Mouse (Mus musculus) A20 (cell line): ENCODE results near the gene Nab2.

Experiments used
- DNase-seq: peaks from one replicate; pipeline ENCODE4 v3.0.0-alpha.2; 2011; ENCODE audit warnings: low read depth, low spot score

Gene Nab2

DNA sequence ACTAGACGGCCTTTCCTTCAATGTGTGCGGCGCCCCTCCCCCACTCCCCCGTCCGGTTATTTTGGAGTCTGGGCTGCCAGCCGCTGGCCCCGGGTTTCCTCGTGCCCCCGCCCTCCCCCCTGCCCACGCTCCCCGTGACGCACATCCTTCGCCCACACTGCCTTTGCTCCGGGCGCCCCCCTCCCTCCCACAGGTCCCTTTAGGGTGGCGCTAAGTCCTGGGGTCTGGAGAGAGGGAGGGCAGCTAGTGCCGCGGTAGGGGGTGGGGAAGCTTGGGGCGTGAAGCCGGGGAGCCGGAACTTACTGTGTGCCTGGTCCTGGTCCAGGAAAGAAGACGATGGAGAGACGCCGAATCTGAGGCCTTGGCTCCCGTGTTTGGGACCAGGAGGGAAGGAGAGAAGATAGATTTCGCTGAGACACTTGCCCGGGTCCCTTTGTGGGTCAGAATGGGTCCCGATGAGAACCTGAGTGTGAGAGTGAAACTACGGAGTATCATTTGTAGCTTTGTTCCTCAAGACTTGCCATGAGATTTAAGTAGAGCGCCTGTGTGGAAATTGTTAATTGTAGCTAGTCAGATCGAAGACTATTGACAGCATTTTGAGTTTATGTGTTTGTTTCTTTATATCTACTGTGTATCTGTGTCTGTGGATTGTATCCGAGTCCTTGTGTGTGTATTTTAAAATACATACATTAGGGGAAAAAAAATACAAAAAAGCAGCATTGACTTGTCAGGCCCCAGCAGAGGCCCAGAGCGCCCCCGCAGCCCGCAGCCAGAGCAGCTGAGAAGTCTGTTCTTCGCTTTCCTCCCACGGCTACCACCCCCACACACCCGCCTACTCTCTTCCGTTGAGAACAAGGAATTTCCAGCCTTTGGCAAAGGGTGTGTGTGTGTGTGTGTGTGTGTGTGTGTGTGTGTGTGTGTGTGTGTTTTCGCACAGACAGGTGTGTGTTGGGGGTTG is at the start of gene Nab2:
Nab2 (minus strand) TSS at position 476 of the 958 bp plus-strand sequence.
- DNase-seq, result peak; percentile 88

DNA sequence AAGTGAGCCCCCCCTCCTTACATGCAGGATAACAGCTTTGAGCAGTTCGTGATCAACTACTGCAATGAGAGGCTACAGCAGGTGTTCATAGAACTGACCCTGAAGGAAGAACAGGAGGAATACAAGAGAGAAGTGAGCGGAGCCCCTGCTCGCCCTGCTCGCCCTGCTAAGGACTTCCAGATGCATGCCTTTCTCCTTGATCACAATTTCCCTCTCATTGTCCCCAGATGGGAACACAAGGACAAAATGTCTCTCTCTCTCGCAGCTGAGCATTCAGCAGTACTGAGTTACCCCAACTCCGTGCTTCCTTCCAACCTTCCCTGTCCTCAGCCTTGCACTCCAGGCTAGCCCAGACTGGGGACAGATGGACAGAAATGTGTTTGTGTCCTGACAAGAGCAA is 44.4 kb upstream of the Nab2 start:
- no peak for DNase-seq

DNA sequence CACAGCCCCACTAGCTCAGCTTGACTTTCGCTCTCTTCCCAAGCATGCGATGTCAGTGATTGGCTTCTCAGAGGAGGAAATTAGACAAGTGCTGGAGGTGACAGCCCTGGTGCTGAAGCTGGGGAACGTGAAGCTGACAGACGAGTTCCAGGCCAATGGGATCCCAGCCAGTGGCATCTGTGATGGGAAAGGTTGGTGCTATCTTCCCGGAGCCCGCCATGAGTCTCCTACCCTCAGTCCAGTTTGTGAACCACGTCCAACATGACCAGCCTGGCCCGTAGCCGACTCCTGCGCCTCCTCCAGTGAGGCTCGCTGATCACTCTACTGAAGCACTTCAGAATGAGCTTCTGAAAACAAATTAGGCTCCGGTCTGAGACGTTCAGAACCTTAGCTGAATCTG is 42.0 kb upstream of the Nab2 start:
- DNase-seq, result no peak

DNA sequence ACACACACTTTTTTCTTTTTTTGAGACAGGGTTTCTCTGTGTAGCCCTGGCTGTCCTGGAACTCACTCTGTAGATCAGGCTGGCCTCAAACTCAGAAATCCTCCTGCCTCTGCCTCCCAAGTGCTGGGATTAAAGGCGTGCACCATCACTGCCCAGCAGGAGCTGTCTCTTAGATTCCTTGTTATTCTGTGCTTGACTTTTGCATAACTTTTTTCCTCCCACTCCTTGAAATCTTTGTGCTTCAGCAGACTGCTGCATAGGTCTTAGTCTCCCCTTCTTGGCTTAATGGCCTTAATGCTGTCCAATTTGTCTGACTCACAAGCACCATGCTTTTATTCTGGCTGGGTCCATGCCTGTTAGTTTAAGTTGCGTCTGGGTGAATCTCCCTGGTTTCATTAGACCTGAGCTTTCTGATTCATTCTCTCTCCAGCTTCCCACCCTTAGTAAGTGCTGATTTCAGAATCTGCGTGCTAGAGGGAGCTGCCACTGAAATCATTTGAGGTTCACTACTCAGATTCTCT is 40.5 kb upstream of the Nab2 start:
- DNase-seq, result no peak

DNA sequence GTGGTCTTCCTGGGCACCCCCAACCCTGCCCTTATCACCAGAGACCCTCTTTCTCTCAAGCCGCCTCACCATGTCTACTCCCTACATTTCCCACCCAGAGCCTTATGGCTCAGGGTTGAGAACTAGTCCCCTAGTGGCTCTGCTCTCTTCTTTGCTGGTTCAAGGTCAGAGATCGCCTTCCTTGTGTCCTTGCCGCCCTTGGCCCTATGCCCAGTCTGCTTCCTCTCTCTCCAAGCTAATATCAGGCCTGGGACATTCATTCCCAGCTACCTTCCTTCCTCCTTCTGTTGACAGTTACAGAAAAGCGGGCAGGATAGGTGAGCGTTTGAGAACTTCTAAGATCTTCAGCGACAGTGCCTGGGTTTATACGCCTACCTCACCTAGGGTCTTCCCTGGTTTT is 39.4 kb upstream of the Nab2 start:
- no peak for DNase-seq

DNA sequence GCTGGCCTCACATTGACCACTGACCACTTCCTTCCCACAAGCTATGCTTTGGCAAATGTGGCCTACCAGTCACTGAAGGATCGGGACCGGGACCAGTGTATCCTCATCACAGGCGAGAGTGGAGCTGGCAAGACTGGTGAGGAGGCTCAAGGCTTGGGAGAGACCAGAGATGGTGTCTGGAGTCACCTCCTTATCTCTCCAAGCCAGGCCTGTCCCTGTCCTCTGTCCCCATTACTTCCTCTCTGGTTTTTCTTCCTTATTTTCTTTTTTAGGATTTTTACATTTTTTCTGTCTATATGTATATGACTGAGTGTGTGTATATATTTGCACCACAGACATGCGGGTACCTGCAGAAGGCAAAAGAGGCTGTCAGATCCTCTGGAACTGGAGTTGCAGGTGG is 37.4 kb upstream of the Nab2 start:
- DNase-seq, result no peak

DNA sequence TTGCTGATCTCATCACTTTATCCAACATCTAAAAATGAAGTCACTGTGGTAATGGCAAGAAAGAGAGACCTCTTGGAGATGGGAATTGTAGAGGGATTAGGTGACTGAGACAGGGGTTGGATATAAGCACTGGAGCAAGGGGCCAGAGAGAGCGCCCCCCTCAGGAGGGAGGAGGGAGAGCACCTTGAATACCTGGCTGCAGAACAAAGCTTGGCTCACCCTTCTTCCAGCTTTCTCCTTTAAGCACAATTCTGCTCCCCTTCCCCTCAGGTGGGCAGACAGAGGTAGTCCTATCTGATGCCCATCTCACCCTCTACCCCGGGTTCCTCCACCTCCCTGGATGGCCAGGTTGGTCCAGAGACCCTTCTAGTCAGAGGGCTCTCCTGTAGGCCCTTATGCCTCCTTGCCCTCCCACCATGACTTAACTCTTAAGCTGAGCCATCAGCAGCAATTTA is 36.4 kb upstream of the Nab2 start, which contains the start of gene Myo1a:
Myo1a (plus strand) TSS at position 405 of the 455 bp plus-strand sequence.
- DNase-seq, result no peak

DNA sequence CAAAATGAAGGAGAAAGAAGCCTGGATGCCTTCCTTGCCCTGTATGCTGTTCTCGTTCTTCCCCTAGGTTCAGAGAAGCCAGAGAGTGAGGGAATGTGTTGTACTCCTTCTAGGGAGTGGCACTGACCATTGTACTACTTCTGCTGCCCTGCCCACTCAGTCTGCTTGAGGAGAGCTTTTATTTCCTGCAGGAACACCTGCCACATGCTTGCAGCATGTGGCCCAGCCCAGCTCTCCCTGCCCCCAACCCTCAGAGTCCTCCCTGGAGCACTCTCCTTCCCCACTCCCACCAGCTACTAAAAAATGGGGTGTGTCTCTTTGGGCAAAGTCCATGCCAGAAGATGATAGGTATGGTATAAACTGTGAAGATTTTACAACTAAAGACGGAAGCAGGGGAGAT is 35.9 kb upstream of the Nab2 start:
- DNase-seq, result no peak

DNA sequence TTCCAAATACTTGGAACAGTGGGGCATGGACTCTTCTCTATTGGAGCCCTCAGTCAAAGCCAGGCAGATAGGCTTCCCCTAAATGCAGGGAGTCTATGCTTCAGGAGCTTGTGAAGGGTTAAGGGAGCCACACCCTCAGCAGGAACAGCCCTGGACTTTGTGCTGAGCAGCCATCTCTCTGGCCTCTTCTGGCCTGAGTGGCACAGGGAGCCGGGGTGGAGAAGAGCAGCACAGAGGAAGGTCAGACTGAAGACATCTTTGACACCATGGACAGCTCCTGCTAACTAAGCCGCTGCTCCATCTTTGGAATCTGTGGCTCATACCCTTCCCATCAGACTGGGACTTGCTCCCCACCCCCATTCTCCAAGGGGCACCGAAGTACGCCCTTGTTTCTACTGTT is 34.9 kb upstream of the Nab2 start:
- no peak for DNase-seq

DNA sequence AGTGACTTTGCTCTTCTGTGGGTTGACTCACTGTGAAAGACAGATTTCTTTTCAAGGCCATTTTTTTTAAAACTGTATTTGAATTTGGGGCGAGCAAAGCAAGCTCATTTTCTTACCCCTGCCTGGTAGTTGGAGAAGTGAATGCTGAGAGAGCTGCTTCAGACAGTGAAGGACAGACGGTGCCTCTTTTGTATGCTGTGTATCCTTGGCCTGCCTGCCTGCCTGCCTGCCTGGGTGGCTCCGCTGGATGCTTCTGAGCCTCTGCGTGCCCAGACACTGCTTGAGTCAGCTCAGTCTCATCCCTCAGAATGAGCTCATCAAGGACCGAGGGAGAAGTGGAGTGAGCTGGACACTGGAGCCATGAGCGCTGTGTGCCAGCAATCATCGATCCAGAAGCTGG is 30.6 kb upstream of the Nab2 start:
- DNase-seq, result no peak

DNA sequence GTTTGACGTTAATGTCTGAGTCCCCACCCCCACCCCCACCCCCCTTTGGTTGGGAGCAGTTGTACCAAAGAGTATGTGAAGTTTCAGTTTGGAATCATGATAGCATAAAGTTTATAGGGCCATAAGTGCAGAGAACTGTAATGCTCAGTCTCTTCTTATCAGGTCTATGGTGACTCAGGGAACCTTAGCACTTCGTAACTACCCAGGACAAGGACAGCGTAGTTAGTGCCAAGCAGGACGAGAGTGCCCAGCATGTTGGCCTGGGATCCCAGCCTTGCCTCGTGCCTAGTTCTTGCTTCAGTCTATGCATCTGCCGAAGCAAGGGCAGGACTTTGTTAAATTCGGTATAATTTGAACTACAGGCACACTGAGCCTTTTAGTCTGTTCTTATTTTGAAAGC is 27.4 kb upstream of the Nab2 start:
- DNase-seq, result no peak

DNA sequence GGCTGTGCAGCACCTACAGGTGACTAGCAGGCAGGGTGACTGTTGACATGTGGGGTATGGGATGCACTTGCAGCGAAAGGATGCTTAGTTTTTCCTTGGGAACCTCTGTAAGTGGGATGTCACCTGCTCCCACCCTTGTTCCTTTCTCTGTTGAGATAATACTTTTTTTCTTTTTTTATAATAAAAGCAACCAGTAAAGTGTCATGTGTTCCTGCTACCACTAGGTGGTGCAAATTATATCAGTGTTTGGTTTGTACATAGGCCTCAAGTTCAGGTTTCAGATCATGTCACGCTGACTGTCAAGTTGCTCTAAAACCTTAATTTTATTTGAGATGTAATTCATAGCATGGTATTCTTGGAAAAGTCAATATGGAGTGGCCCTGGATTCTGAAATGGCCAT is 26.3 kb upstream of the Nab2 start:
- peak; percentile 41 for DNase-seq

DNA sequence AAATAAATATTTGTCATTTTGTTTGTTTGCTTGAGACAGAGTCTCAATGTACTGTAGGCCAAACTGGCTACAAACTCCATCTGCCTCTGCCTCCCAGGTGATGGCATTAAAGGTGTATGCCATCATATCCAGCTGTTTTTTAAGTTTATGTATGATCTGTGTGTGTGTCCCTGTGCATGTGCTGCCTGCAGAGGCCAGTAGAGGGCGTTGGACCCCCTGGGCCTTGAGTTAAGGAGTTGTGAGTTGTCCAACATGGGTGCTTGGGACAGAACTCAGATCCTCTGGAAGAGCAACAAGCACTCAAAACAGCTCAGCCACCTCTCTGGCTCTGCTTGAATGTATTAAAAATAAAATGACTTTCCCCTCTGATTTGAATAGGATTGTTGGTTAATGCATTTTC is 22.7 kb upstream of the Nab2 start:
- no peak for DNase-seq

DNA sequence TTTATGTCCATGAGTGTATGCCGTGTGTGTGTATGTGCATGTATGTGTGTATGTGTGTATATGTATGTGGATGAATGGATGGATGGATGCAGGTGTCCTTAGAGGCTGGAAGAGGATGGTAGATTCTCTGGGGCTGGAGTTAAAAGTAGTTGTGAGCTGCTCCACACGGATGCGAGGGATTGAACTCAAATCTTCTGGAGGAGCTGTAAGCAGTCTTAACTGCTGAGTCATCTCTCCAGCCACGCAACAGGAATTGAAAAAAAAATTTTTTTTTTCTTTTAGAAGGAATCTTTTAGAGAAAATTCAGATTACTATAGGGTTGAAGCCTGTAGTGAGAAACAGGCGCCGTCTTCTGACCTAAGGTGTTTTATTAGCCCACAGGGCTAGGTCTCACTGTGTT is 14.5 kb upstream of the Nab2 start:
- DNase-seq, result no peak

DNA sequence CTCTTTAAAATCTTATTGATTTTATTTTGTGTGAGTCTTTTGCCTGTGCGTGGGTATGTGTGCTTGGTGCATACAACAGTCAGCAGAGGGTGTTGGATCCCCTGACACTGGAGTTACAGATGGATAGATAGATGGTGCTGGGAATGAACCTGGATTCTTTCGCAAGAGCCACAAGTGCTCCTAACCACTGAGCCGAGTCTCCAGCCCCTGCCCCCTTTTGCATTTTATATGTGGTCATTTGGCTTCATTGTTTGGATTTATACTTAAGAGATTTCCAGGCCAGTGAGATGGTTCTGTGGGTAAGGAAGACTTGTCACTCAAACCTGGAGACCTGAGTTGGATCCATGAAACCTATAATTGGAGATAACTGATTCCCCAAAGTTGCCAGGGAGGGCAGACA is 11.5 kb upstream of the Nab2 start:
- DNase-seq, result no peak

DNA sequence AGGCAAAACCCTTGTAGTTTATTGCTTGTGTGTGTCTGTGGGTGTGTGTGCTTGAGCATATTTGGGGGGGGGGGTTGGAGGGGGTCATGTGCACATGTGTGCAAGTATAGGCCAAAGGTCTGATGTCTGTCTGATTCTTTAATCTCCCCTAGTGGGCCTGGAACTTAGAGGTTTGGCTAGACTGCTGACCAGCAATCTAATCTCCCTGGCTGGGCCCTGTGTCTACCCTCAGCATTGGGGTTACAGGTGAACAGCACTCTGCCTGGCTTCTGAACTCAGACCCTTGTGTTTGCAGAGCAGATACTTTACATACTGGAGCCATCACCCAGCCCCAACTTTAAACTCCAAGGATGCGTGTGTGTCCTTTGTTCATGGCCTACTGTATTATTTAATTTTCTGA is 10.8 kb upstream of the Nab2 start:
- no peak for DNase-seq

DNA sequence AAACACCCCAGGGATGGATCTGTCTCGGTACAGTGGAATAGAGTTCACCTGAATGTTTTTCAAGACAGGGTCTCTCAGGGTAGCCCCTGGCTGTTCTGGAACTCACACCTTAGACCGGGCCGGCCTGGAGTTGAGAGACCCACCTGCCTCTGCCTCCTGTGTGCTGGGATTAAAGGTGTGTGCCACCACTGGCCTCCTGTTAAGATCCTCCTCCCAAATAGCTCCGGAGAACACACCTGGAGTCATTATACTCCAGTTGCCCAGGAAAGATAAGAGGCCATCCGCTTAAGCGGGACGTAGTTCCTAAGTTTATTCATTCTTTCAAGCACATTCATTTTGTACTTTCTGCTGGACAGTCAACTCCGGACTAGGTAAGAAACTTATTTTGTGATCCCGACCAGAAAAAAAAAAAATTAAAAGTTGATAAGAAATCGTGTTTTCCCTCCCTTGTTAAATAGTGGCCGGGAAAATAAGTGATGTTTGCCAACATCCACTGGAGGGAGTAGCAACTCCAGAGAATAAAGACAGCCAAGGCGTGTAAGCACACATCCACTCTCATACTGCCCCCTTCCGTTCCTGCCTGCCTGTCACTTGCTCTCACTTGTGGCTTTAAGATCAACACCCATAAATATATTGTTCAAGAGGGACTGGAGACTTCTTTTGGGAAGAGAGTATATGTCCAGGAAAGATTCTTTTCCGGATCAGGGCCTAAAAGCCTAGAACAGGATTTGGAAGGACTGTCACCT is 9.4 kb upstream of the Nab2 start:
- peak; percentile 83 for DNase-seq

DNA sequence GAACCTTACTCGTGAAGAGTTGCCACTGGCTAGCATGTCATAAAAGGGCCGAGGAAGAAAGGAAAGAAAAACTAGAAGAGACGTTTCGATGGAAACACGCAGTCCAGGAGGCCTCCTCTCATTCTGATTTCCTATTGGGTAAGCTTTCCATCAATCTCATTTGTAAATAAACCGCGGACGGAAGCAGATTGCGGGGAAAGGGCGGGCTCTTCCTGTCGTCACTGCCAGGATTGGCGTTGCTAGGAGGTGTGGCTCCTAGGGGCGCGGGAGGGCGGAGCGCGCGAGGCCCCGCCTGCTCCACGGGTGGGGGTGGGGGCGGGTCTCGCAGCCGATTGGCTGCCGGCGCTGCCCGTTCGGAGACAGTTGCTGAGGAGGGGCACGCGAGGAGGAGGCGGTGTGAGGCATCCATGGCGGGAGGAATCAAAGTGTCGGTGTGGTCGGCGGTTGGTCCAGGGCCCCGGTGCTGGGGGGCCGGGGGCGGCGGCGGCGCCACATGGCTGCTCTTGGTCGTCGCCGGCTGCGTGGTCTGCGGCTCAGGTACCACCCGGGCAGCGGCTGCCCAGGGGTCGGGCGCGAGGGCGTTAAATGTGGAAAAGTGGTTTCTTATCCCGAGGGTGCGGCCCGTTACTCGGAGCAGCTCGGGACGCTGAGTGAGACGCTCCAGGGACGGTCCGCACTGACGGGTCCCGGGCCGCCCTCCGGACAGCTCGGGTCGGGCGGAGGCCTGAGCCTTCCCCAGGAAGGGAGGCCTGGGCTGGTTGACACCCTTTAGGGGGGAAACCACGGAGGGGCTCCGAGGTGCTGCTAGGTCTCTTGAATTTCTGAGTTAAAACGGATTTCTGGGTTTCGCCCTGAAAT is 8.6 kb upstream of the Nab2 start:
- DNase-seq, result peak; percentile 99

DNA sequence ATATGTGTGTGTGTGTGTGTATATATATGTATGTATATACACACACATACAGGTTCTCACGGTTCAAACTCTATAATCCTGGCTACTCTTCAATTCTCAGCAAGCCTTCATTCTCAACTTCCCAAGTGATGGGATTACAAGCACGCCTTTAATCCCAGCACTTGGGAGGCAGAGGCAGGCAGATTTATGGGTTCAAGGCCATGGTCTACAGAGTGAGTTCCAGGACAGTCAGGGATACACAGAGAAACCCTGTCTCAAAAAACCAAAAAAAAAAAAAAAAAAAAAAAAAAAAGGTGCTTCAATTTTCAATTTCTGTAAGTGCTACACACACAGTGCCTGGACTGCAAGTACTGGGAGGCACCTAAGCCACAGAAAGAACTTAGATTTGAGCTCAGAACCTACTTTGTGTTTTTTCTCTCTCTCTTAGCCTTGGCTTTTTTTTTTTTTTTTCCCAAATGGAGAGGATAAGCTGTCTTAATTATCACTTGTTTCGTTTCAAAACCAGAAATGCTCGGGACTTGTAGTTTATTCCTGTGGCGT is 7.6 kb upstream of the Nab2 start:
- DNase-seq, result peak; percentile 39

DNA sequence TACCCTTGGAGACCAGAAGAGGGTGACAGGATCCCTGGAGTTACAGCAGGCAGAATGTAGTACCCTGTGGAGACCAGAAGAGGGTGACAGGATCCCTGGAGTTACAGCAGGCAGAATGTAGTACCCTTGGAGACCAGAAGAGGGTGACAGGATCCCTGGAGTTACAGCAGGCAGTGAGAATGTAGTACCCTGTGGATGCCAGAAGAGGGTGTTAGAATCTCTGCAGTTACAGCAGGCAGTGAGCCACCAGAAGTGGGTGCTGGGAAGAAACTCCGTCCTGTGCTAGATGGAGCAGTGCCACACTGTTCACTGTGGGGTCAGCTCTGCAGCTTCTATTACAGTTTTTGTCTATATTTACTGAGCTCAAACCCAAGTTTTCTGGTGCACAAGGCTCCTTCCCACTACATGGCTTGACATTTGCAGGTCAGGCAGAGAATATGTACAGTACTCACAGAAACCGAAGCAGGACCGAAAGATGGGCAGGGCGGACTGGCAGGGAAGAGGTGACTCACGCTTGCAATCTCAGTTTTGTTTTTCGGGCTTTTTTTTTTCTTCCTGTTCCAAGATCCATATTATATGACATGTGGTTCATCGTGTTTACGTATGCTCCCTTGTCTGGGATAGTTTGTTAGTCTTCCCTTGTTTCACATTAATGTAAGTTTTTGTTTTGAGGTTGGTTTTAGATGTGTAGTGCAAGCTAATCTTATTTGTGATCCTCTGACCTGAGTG is 6.6 kb upstream of the Nab2 start:
- peak; percentile 93 for DNase-seq
